Mouse (Mus musculus) hindbrain, postnatal 0 days (tissue): Measurements from ENCODE around the gene Galnt12. TPM values are rescaled to one million over a fixed set of nuclear protein-coding genes. Genes with fewer than 3 reads are reported as not detected.
A peak's percentile ranks its signal among the peaks of the same experiment; 100 is the strongest.

Experiments
- ATAC-seq: fragments of 200-750 bp; cut with Nextera tagmentation; 2 replicates; pipeline ENCODE4 v1.8.0; 2017; ENCODE audit warnings: mild to moderate bottlenecking, moderate TSS enrichment, moderate library complexity
- DNase-seq: peaks from one replicate; pipeline ENCODE4 v3.0.0-alpha.2; 2015; ENCODE audit warnings: low spot score
- H3K27ac ChIP-seq: fragments of 300-500 bp; sonication (generic); 2 replicates; pipeline ENCODE4 v1.5.1; 2014; ENCODE audit warnings: mild to moderate bottlenecking
- H3K27me3 ChIP-seq: fragments of 300-500 bp; sonication (generic); 2 replicates; pipeline ENCODE4 v1.6.1; 2014; ENCODE audit warnings: low read length, mixed read lengths; ENCODE audit not compliant: insufficient read depth
- H3K36me3 ChIP-seq: fragments of 300-500 bp; sonication (generic); 2 replicates; pipeline ENCODE4 v1.6.1; 2014; ENCODE audit warnings: low read length, mixed read lengths; ENCODE audit not compliant: insufficient read depth
- H3K4me1 ChIP-seq: fragments of 300-500 bp; sonication (generic); 2 replicates; pipeline ENCODE4 v1.6.1; 2014; ENCODE audit warnings: antibody characterized with exemption, low read length, mixed read lengths; ENCODE audit not compliant: insufficient read depth
- H3K4me2 ChIP-seq: fragments of 300-500 bp; sonication (generic); 2 replicates; pipeline ENCODE4 v1.6.1; 2014; ENCODE audit warnings: low read depth, mild to moderate bottlenecking, low read length, moderate library complexity, mixed read lengths
- H3K4me3 ChIP-seq: fragments of 300-500 bp; sonication (generic); 2 replicates; pipeline ENCODE4 v1.5.1; 2014; ENCODE audit warnings: low read length
- H3K9ac ChIP-seq: fragments of 300-500 bp; sonication (generic); replicated peaks from 2 replicates; pipeline ENCODE4 v1.6.1; 2014; ENCODE audit warnings: mild to moderate bottlenecking, low read length, moderate library complexity, mixed read lengths
- H3K9me3 ChIP-seq: fragments of 300-500 bp; sonication (generic); 2 replicates; pipeline ENCODE4 v1.6.1; 2016; ENCODE audit warnings: low read length, mixed read lengths
- CTCF ChIP-seq: IDR thresholded peaks from 2 replicates; pipeline ENCODE4 v1.5.1; 2016; ENCODE audit warnings: antibody characterized with exemption, control low read depth, low read depth
- WGBS: fragments of 180-500 bp; shearing (Covaris S2); extraction: QIAGEN DNeasy Blood & Tissue Kit; methylation state at CpG from one replicate; pipeline ENCODE4 v1.1.7; 2014; 5-methylcytosine and 5-hydroxymethylcytosine counted together
- polyA plus RNA-seq: library from polyadenylated mRNA; unstranded; fragments of >200 nt; fragmentation: Nextera tagmentation; extraction: Ambion mirVana; gene quantifications from 2 replicates; pipeline ENCODE4 v1.2.1, GENCODE M21; 2015
- total RNA-seq: library from RNA; depleted of rRNA; stranded (reverse); fragments of >200 nt; gene quantifications from 2 replicates; pipeline ENCODE4 v1.2.3, GENCODE M21; 2014

The Galnt12 gene
- total and polyA plus RNA-seq, 2 experiments from 2014 or later: 1.2 to 1.5 TPM

GRCm38 (mm10) chr4:47128515-47128914, 36.8 kb downstream of the Galnt12 start:
- Histone ChIP-seq H3K9me3 (no peaks in the 10 kb centered on the region), H3K4me2 (no peak overlapping the region), H3K9ac (no peak overlapping the region), H3K27me3 (no peaks in the 10 kb centered on the region), H3K4me3 (no peak overlapping the region), H3K4me1 (no peaks in the 10 kb centered on the region), H3K27ac (no peak overlapping the region), H3K36me3 (no peaks in the 10 kb centered on the region)
- TF ChIP-seq CTCF: peak; percentile 64
- WGBS: 69% methylated on average over 7 of the region's 7 CpGs
- ATAC-seq: peak; percentile 73
- DNase-seq: peak; percentile 45

- no peak overlapping the region for H3K4me3 ChIP-seq
- H3K9ac ChIP-seq: no peak overlapping the region
- no peak for ATAC-seq
- H3K4me1 ChIP-seq: no peaks in the 10 kb centered on the region
- no peaks in the 10 kb centered on the region for H3K36me3 ChIP-seq
- TF ChIP-seq CTCF: no peak
- 55% methylated on average over 4 of the region's 4 CpGs for WGBS
- H3K4me2 ChIP-seq: no peak overlapping the region
- no peak for DNase-seq
- no peak overlapping the region for H3K27ac ChIP-seq
- H3K27me3 ChIP-seq: no peaks in the 10 kb centered on the region
- H3K9me3 ChIP-seq: no peaks in the 10 kb centered on the region
Observed at GRCm38 (mm10) chr4:47129572-47129971, 37.9 kb downstream of the Galnt12 start.

- no peak overlapping the region for H3K27ac ChIP-seq
- no peaks in the 10 kb centered on the region for H3K36me3 ChIP-seq
- H3K4me1 ChIP-seq: no peaks in the 10 kb centered on the region
- H3K4me3 ChIP-seq: no peak overlapping the region
- ATAC-seq (no peak), DNase-seq (no peak)
- no peak overlapping the region for H3K4me2 ChIP-seq
- WGBS: 84% methylated on average over 8 of the region's 8 CpGs
- no peaks in the 10 kb centered on the region for H3K27me3 ChIP-seq
- no peaks in the 10 kb centered on the region for H3K9me3 ChIP-seq
- no peak for TF ChIP-seq CTCF
- H3K9ac ChIP-seq: no peak overlapping the region
Observed at GRCm38 (mm10) chr4:47130111-47131050, 38.7 kb downstream of the Galnt12 start.

- ATAC-seq (no peak), DNase-seq (no peak)
- Histone ChIP-seq H3K4me3 (no peak overlapping the region), H3K4me2 (no peak overlapping the region), H3K27ac (no peak overlapping the region), H3K4me1 (no peaks in the 10 kb centered on the region), H3K9ac (no peak overlapping the region), H3K36me3 (no peaks in the 10 kb centered on the region), H3K9me3 (no peaks in the 10 kb centered on the region), H3K27me3 (no peaks in the 10 kb centered on the region)
- no peak for TF ChIP-seq CTCF
- 86% methylated on average over 3 of the region's 3 CpGs for WGBS
Observed at GRCm38 (mm10) chr4:47131931-47132330, 40.2 kb downstream of the Galnt12 start.

GRCm38 (mm10) chr4:47132413-47132812, 40.7 kb downstream of the Galnt12 start:
- Histone ChIP-seq H3K4me2 (no peak overlapping the region), H3K27me3 (no peaks in the 10 kb centered on the region), H3K9ac (no peak overlapping the region), H3K4me1 (no peaks in the 10 kb centered on the region), H3K36me3 (no peaks in the 10 kb centered on the region), H3K4me3 (no peak overlapping the region), H3K9me3 (no peaks in the 10 kb centered on the region), H3K27ac (no peak overlapping the region)
- ATAC-seq (no peak), DNase-seq (no peak)
- 47% methylated on average over 3 of the region's 3 CpGs for WGBS
- no peak for TF ChIP-seq CTCF

- DNase-seq: no peak
- Histone ChIP-seq H3K27ac (no peak overlapping the region), H3K9ac (no peak overlapping the region), H3K36me3 (no peaks in the 10 kb centered on the region), H3K4me1 (no peaks in the 10 kb centered on the region; the same call in 1 of the 2 replicates), H3K4me3 (no peak overlapping the region), H3K9me3 (no peaks in the 10 kb centered on the region), H3K27me3 (no peaks in the 10 kb centered on the region), H3K4me2 (no peak overlapping the region)
- ATAC-seq: no peak
- TF ChIP-seq CTCF: no peak
- WGBS: 80% methylated on average over 8 of the region's 8 CpGs
Observed at GRCm38 (mm10) chr4:47136699-47137101, 45.0 kb downstream of the Galnt12 start.

- no peak for ATAC-seq
- Histone ChIP-seq H3K9me3 (no peaks in the 10 kb centered on the region), H3K27me3 (no peaks in the 10 kb centered on the region), H3K36me3 (no peaks in the 10 kb centered on the region), H3K27ac (no peak overlapping the region), H3K4me3 (no peak overlapping the region), H3K9ac (no peak overlapping the region), H3K4me2 (no peak overlapping the region), H3K4me1 (no peaks in the 10 kb centered on the region; the same call in 1 of the 2 replicates)
- no peak for DNase-seq
- TF ChIP-seq CTCF: no peak
- 78% methylated on average over 5 of the region's 5 CpGs for WGBS
Observed at GRCm38 (mm10) chr4:47137479-47137878, 45.8 kb downstream of the Galnt12 start.
